Mouse (Mus musculus) left cerebral cortex, postnatal 14 days (tissue): Measurements from ENCODE around the gene Iqgap2. TPM values are rescaled to one million over a fixed set of nuclear protein-coding genes. Genes with fewer than 3 reads are reported as not detected.
A peak's percentile ranks its signal among the peaks of the same experiment; 100 is the strongest.

Experiments
- DNase-seq, 2 experiments: peaks; one replicate each; pipeline ENCODE4 v3.0.0; 2021 to 2022; ENCODE audit warnings: low spot score in 2 of 2, mixed read lengths in 1 of 2
- intact Hi-C: fragments of 180-260 bp; cut with DNase I; formaldehyde crosslinking; loops from one replicate; pipeline ENCODE4 v1.15.1; 2025
- total RNA-seq, 2 experiments: library from RNA; stranded (reverse); gene quantifications; 2 replicates each; pipeline ENCODE4 v1.2.3; 2021

The Iqgap2 gene
- total RNA-seq, 2 experiments from 2014 or later: 15.9 to 17.2 TPM

GRCm38 (mm10) chr13:95684656-95685244, 207.0 kb downstream of the Iqgap2 start:
- intact Hi-C loops: no loop called here
- DNase-seq: no peak

- no peak for DNase-seq
- intact Hi-C loops: no loop called here
Observed at GRCm38 (mm10) chr13:95679491-95679941, 212.2 kb downstream of the Iqgap2 start.

GRCm38 (mm10) chr13:95679078-95679477, 212.6 kb downstream of the Iqgap2 start:
- no peak for DNase-seq
- intact Hi-C loops: no loop called here

- DNase-seq: no peak
- intact Hi-C loops: loop anchor here (5.0 kb wide), 1 partner anchor 45 kb away; no protein-coding TSS in a partner anchor
Observed at GRCm38 (mm10) chr13:95672372-95672771, 219.3 kb downstream of the Iqgap2 start.

GRCm38 (mm10) chr13:95671108-95671897, 220.4 kb downstream of the Iqgap2 start:
- DNase-seq: no peak
- intact Hi-C loops: loop anchor here (5.0 kb wide), 1 partner anchor 46 kb away; no protein-coding TSS in a partner anchor

- intact Hi-C loops: loop anchor here (5.0 kb wide), 1 partner anchor 47 kb away; no protein-coding TSS in a partner anchor
- no peak for DNase-seq
Observed at GRCm38 (mm10) chr13:95670534-95670933, 221.2 kb downstream of the Iqgap2 start.

- intact Hi-C loops: loop anchor here (2.0 kb wide), 1 partner anchor 102 kb away; no protein-coding TSS in a partner anchor
Observed at GRCm38 (mm10) chr13:95667260-95667659, 224.5 kb downstream of the Iqgap2 start.

GRCm38 (mm10) chr13:95665644-95666356, 225.9 kb downstream of the Iqgap2 start:
- intact Hi-C loops: loop anchor here (2.0 kb wide), 1 partner anchor 101 kb away; no protein-coding TSS in a partner anchor
- no peak for DNase-seq

More at GRCm38 (mm10) chr13:95667260-95667659, 224.5 kb downstream of the Iqgap2 start:
- peak in 1 of 2 experiments; percentile 13 for DNase-seq

GRCm38 (mm10) chr13:95663834-95664233, 227.9 kb downstream of the Iqgap2 start:
- intact Hi-C loops: no loop called here
- DNase-seq: no peak

- no peak for DNase-seq
- intact Hi-C loops: no loop called here
Observed at GRCm38 (mm10) chr13:95659432-95659831, 232.3 kb downstream of the Iqgap2 start.

GRCm38 (mm10) chr13:95657171-95657570, 234.6 kb downstream of the Iqgap2 start:
- no peak for DNase-seq
- intact Hi-C loops: no loop called here

GRCm38 (mm10) chr13:95655284-95655683, 236.4 kb downstream of the Iqgap2 start:
- intact Hi-C loops: no loop called here
- peak in 1 of 2 experiments; percentile 9 for DNase-seq

- intact Hi-C loops: no loop called here
Observed at GRCm38 (mm10) chr13:95653696-95654095, 238.0 kb downstream of the Iqgap2 start.

GRCm38 (mm10) chr13:95651870-95652668, 239.7 kb downstream of the Iqgap2 start:
- no peak for DNase-seq
- intact Hi-C loops: no loop called here

More at GRCm38 (mm10) chr13:95653696-95654095, 238.0 kb downstream of the Iqgap2 start:
- no peak for DNase-seq

GRCm38 (mm10) chr13:95649941-95650340, 241.8 kb downstream of the Iqgap2 start:
- intact Hi-C loops: no loop called here
- DNase-seq: no peak

GRCm38 (mm10) chr13:95647248-95647647, 244.5 kb downstream of the Iqgap2 start:
- no peak for DNase-seq
- intact Hi-C loops: no loop called here

GRCm38 (mm10) chr13:95646687-95647111, 245.0 kb downstream of the Iqgap2 start:
- intact Hi-C loops: no loop called here

GRCm38 (mm10) chr13:95643740-95644139, 248.0 kb downstream of the Iqgap2 start:
- DNase-seq: no peak
- intact Hi-C loops: no loop called here

More at GRCm38 (mm10) chr13:95646687-95647111, 245.0 kb downstream of the Iqgap2 start:
- DNase-seq: no peak
